Mouse (Mus musculus): ENCODE data around the gene Pin1.
A peak's percentile ranks its signal among the peaks of the same experiment; 100 is the strongest.
"Not testable (repeated sequence)": the region's sequence is repeated elsewhere in the genome, so short reads cannot be mapped to it uniquely, and the experiment has no call there.

The Pin1 gene

GRCm38 (mm10) chr9:20651602-20652259, at the start of gene Pin1:
Pin1 (plus strand) TSS chr9:20652095.
- peak; percentile 100 for DNase-seq

- no peak for DNase-seq
Observed at GRCm38 (mm10) chr9:20606269-20606668, 45.6 kb upstream of the Pin1 start.

GRCm38 (mm10) chr9:20607100-20607974, 44.6 kb upstream of the Pin1 start:
- DNase-seq, result peak; percentile 97

DNA sequence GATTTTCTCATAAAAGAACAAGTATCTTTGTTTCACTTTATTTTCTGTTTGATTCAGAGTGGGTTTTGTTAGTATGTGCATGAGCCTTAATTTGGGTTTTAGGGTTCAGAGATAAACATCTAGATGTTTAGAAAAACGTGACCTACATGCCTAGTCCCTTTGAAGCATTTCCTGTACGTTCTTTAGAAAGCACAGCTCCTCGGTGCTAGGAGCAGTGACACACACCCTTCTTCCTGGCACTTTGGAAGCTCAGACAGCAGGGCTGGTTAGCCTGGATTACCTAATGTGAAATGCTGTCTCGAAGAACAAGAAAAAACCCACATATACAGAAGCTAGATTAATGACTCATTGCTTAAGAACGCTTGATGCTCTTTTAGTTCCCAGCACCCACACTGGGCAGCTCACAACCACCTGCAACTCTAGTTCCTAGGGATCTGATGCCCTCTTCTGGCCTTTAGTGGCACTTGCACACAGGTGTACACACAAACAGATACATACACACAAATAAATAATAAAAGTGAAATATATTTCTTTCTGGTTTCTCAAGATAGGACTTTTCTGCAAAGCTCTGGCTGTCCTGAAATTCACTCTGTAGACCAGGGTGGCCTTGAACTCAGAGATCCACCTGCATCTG, 41.9 kb upstream of the Pin1 start:
- DNase-seq, result no peak

GRCm38 (mm10) chr9:20611976-20612375, 39.9 kb upstream of the Pin1 start:
- DNase-seq, result no peak

DNA sequence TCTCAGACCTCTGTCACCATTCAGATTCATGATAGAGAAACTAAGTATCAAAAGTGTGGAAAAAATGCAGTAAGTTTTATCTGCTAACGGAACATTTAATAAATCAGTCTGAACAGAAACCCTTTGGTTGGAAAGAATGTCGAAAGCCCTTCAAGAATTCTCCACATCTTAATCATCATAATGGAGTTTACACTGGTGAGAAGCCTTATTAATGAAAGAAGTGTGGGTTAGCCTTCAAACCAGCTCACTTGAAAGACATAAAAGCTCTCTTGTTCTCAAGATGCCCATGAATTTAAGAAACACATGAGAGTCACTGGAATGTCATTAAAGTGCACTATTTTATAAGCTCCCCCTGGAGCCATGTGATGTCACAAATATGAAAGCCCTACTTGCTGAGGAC, 35.2 kb upstream of the Pin1 start:
- no peak for DNase-seq

DNA sequence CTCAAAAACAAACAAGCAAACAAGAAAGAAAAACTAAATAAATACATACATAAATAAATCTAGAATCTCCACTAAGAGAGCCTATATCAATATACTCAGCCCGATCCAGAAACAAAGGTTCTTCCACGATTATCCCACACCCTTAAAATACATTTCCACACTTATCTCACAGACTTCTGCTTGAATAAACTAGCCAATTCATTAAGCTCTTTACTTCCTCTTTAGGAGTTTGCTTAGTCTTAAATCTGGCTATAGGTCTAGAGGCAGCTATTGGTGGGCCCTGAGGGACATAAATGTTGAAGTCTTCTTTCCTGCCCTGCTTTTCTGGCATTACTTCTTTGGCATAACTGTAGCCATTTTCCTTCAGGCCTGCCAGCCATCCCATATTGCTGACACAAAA, 20.6 kb upstream of the Pin1 start:
- no peak for DNase-seq

GRCm38 (mm10) chr9:20635676-20636075, 16.2 kb upstream of the Pin1 start:
- not testable (repeated sequence) for DNase-seq

- DNase-seq, result no peak
Observed at GRCm38 (mm10) chr9:20636256-20636655, 15.6 kb upstream of the Pin1 start.

- no peak for DNase-seq
Observed at GRCm38 (mm10) chr9:20636790-20637189, 15.1 kb upstream of the Pin1 start.

DNA sequence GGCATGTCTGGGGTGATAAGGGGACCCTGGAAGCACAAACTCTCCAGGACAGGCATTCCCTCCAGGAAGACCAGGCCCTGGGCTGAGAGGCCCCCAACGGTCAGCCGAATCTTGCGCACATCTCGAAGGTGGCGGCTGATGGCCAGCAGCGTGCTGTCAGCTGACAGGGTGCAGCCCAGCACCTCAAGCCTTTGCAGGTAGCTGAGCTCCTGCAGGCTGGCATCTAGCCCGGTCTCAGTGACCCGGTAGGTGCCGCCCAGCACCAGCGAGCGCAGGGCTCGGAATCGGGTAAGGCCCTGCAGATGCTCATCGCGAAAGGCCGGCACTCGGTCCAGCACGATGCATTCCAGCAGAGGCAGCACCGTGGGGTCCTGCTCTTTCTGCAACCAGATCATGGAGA, 13.3 kb upstream of the Pin1 start:
- no peak for DNase-seq

GRCm38 (mm10) chr9:20639486-20639885, 12.4 kb upstream of the Pin1 start:
- DNase-seq, result no peak

DNA sequence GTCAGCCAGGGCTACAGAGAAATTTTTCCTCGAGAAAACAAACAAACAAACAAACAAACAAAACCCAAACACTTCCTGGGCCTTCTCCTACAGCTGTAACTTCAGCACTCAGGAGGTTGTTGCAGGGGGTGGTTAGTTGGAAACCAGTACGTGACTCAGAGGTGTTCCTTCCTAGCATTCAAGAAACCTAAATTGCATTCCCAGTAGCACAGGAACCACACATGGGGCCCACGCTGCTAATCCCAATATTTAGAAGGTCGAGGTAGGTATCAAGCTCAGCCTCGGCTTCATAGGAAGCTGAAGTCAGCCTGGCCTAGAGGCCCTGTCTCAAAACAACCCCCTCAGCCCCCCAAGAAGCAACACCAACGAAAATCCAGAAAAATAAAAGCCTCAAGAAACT, 10.4 kb upstream of the Pin1 start:
- no peak for DNase-seq

DNA sequence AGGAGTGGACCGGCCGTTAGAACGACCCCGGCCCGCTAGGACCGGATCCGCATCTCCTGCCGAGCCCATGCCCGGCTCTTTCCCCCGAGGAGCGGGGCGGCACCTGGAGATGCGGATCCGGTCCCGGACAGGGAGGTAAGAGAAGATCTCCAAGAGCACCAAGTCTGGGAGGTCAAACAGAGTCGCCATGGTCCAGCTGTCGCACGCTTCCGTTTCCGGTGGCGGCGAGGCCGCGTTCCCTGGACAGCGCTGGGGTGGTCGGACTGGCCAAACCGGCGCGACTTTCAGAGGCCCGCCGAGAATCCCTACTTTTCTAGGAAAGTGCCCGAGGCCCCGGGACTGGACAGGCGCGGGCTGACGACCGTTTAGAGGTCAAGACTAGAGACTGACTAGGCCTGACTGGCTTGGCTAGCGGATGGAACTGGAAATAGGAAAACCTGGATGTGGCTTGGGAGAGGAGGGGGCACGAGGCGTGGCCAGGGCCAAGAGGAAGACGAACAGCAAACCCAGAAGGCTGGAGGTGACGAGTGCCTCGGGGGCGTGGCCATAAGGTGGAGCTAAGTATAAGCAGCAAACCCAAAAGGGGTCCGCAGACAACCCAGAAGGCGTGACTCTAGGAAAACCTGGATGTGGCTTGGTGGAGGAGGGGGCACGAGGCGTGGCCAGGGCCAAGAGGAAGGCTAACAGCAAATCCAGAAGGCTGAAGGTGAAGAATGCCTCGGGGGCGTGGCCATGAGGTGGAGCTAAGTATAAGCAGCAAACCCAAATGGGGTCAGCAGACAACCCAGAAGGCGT, 9.6 kb upstream of the Pin1 start, which contains the start of gene Ubl5:
Gene Ubl5, plus strand, starts transcription at position 778 of the 795 bp plus-strand sequence.
- DNase-seq, result peak; percentile 98

DNA sequence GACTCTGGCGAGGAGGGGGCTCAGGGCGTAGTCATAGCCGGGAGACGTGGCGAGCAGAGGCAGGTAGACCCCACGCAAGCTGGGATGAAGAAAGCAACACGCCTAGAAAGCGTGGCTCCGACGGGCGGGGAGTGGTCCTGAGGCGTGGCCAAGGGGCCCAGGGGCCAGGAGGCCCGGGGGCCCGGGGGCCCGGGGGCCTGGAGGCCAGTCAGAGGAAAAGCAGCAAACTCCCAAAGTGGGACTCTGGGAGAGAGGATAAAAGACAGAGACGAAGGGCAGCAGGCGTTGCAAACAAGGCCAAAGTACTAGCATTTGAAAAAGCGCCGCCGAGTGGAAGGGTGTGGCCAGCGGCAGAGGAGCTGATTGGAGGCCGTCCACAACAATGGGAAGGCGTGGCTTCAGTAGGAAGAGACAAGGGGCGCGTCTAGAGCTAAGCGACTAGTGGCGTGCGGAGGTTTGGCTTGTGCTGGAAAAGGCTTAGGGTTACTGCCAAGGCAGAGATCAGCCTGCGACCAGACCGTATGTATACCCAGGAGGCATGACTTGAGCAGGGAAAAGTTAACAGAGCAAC, 8.9 kb upstream of the Pin1 start:
- peak; percentile 96 for DNase-seq

GRCm38 (mm10) chr9:20643781-20644180, 8.1 kb upstream of the Pin1 start:
- no peak for DNase-seq

GRCm38 (mm10) chr9:20644360-20645081, 7.4 kb upstream of the Pin1 start, which contains the start of gene Fbxl12:
Fbxl12 (minus strand) TSS chr9:20644767.
- DNase-seq, result peak; percentile 92

- no peak for DNase-seq
Observed at GRCm38 (mm10) chr9:20645121-20645520, 6.8 kb upstream of the Pin1 start.

- DNase-seq, result no peak
Observed at GRCm38 (mm10) chr9:20652260-20652658, 364 bp downstream of the Pin1 start.

DNA sequence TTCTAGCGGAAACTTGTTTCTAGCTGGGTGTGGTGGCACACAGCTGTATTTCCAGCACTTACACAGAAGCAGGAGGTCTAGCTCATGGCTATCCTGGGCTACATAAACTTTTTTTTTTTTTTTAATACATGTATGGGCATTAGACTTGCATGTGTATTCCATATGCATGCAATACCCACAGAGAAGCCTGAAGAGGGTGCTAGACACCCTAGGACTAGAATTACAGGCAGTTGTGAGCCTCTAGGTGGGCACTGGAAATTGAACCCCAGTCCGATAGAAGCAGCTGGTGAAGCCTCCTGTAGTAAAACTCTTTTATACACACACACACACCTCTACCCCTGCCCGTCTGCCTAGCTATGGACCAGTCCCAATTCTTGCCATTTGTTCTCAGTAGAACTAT, 2.0 kb downstream of the Pin1 start:
- no peak for DNase-seq

DNA sequence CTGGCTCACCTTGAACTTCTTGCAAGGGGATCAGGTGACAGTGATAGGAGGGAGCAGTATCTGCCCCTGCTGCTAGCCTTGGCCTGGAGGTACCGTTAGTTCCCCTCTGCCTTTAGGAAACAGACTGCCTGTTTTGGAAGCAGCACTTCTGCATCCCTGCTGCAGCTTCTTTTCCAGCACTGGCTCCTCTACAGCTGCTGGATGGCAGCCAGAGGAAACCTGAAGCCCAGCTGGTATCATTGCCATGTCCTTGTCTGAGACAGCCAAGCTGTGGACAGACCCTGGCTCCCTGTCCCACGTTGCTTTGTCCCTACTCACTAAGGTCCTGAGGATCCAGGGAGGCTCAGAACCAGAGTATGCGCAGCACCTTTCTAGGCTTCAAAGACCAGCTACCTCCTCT, 5.7 kb downstream of the Pin1 start:
- no peak for DNase-seq

GRCm38 (mm10) chr9:20662325-20662724, 10.4 kb downstream of the Pin1 start:
- peak; percentile 77 for DNase-seq

Data from retina, postnatal 1 day (tissue).